Mouse (Mus musculus) intestine, postnatal 0 days (tissue): ENCODE data around the gene Ell. TPM values are rescaled to one million over a fixed set of nuclear protein-coding genes. Genes with fewer than 3 reads are reported as not detected.

Experiments used
- ATAC-seq: fragments of 200-750 bp; cut with Nextera tagmentation; 2 replicates; pipeline ENCODE4 v1.8.0; 2017; ENCODE audit warnings: mild to moderate bottlenecking, moderate TSS enrichment, moderate library complexity
- H3K27ac ChIP-seq: fragments of 300-500 bp; sonication (generic); 2 replicates; pipeline ENCODE4 v1.5.1; 2014; ENCODE audit warnings: mild to moderate bottlenecking, low read depth, low read length, moderate library complexity
- H3K27me3 ChIP-seq: fragments of 300-500 bp; sonication (generic); replicated peaks from 2 replicates; pipeline ENCODE4 v1.6.1; 2014; ENCODE audit warnings: low read length, mixed read lengths; ENCODE audit not compliant: control insufficient read depth, insufficient read depth
- H3K36me3 ChIP-seq: fragments of 300-500 bp; sonication (generic); 2 replicates; pipeline ENCODE4 v1.6.1; 2014; ENCODE audit warnings: mild to moderate bottlenecking, moderate library complexity; ENCODE audit not compliant: control insufficient read depth, insufficient read depth
- H3K4me1 ChIP-seq: fragments of 300-500 bp; sonication (generic); replicated peaks from 2 replicates; pipeline ENCODE4 v1.6.1; 2014; ENCODE audit warnings: antibody characterized with exemption, low read length, mixed read lengths; ENCODE audit not compliant: control insufficient read depth, insufficient read depth
- H3K4me2 ChIP-seq: fragments of 300-500 bp; sonication (generic); replicated peaks from 2 replicates; pipeline ENCODE4 v1.6.1; 2014; ENCODE audit warnings: low read depth, mild to moderate bottlenecking, moderate library complexity
- H3K4me3 ChIP-seq: fragments of 300-500 bp; sonication (generic); 2 replicates; pipeline ENCODE4 v1.5.1; 2014; ENCODE audit warnings: low read depth, low read length
- H3K9ac ChIP-seq: fragments of 300-500 bp; sonication (generic); 2 replicates; pipeline ENCODE4 v1.6.1; 2014; ENCODE audit warnings: mild to moderate bottlenecking, low read depth, low read length
- H3K9me3 ChIP-seq: fragments of 300-500 bp; sonication (generic); 2 replicates; pipeline ENCODE4 v1.6.1; 2016; ENCODE audit warnings: mixed run types; ENCODE audit not compliant: control insufficient read depth
- CTCF ChIP-seq: sonication (generic); IDR thresholded peaks from 2 replicates; pipeline ENCODE4 v1.5.1; 2016; ENCODE audit warnings: low read depth, mild to moderate bottlenecking, control low read depth, antibody characterized with exemption, moderate library complexity
- WGBS: fragments of 180-500 bp; shearing (Covaris S2); extraction: QIAGEN DNeasy Blood & Tissue Kit; methylation state at CpG from one replicate; pipeline ENCODE4 v1.1.7; 2014; 5-methylcytosine and 5-hydroxymethylcytosine counted together
- polyA plus RNA-seq: library from polyadenylated mRNA; unstranded; fragments of >200 nt; fragmentation: Nextera tagmentation; extraction: Ambion mirVana; gene quantifications from 2 replicates; pipeline ENCODE4 v1.2.1, GENCODE M21; 2015

Gene Ell
- polyA plus RNA-seq, 1 experiment from 2014 or later, result 13.0 TPM

DNA sequence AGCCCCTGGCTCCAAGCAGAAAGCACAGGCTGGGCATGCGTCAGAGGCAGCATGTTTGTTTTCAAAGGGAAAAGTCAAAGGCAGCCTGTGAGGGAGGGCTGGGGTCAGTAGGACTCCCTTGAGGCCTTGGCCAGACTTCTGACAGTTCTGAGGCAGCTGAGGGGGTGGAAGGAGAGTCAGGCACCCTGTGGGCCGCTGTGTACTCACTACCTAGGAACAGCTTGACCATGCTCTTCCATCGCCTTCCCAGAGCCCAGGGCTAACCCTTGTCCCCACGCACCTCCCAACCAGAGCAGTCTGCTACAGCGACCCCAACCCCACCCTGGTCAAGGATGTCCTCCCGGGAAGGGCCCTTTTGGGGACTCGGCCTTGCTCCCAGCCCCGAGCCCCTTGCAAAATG lies 53.9 kb downstream of the Ell start:
- no peak for ATAC-seq
- Histone ChIP-seq H3K4me3 (no peak overlapping the region), H3K9me3 (no peaks in the 10 kb centered on the region), H3K4me2 (peak overlapping the region; percentile 73; the same call in 1 of the 2 replicates), H3K27me3 (no peaks in the 10 kb centered on the region), H3K27ac (no peak overlapping the region), H3K4me1 (peaks cover 11% of the 10 kb centered on the region; the same call in 1 of the 2 replicates), H3K36me3 (peaks cover 45% of the 10 kb centered on the region; the same call in 1 of the 2 replicates), H3K9ac (no peak overlapping the region; the same call in 1 of the 2 replicates)
- 66% methylated on average over 8 of the region's 8 CpGs for WGBS
- TF ChIP-seq CTCF, result no peak

DNA sequence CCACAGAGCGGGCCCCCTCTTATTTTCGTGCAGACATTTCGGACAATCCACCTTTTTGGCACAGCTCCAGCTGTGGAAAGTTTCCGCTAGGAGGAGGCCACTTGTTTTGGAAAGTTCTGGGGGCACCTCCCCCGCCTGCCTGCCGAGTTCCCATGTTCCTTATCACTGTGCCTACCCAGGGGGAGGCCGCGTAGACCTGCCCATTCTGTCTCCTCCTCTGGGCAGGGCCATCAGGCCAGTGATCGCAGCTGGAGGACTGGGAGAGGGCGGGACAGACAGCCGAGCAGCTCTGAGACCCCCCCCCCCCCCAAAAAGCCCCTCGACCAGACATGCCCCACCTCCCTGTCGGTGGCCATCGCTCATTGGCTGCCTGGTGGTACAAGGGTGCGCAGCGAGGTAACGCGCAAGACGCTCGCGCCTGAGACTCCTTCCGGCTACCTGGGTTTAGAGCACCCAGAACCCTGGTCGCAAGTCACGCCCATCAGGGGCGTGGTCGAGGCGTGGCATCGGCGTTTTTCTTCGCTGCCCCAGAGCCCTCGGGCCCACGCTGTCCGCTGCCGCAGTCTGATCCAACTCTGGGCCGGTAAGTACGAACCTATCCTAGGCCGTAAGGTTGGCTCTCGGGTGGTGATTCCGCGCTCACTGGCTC lies 54.8 kb downstream of the Ell start, which contains the start of gene Isyna1:
Gene Isyna1 (plus strand): TSS at position 413 of the 649 bp plus-strand sequence.
- H3K4me2 ChIP-seq, result peak within 1 kb of the TSS; percentile 73
- peaks cover 44% of the 10 kb centered on the region; the same call in 1 of the 2 replicates for H3K36me3 ChIP-seq
- H3K27ac ChIP-seq, result no peak within 1 kb of the TSS
- peak within 1 kb of the TSS; percentile 40 for H3K9ac ChIP-seq
- H3K9me3 ChIP-seq, result no peaks in the 10 kb centered on the region
- peaks cover 11% of the 10 kb centered on the region; the same call in 1 of the 2 replicates for H3K4me1 ChIP-seq
- TF ChIP-seq CTCF, result peak; percentile 17; the same call in 1 of the 2 replicates
- H3K27me3 ChIP-seq, result no peaks in the 10 kb centered on the region
- under 1% methylated on average over 40 of the region's 40 CpGs for WGBS
- peak within 1 kb of the TSS; percentile 40 for H3K4me3 ChIP-seq
- ATAC-seq, result peak; percentile 75

DNA sequence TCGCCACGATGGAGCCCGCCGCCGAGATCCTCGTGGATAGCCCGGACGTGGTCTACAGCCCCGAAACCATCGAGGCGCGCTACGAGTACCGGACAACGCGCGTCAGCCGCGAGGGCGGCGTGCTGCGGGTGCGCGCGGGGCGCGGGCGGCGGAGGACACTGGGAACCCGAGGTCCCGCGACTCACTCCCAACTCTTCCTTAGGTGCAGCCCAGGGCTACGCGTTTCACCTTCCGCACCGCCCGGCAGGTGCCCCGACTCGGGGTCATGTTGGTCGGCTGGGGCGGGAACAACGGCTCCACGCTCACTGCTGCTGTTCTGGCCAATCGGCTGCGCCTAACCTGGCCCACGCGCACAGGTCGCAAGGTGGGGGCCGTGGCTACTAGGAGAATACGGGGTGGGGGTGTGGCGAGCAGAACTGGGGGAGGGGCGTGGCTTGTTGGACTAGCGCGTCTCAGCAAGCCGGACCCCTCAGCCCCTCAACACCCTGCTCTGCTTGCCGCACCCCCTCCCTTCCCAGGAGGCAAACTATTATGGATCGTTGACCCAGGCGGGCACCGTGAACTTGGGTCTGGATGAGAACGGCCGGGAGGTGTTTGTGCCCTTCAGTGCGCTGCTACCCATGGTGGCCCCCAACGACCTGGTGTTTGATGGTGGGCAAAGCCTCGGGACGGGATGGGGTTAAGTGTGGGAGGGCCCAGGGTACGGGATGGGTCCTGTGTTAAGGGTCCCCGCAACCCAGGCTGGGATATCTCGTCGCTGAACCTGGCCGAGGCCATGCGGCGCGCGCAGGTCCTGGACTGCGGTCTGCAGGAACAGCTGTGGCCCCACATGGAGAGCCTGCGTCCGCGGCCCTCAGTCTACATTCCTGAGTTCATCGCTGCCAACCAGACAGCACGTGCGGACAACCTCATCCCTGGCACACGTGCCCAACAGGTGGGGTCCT lies 55.6 kb downstream of the Ell start:
- peaks cover 11% of the 10 kb centered on the region; the same call in 1 of the 2 replicates for H3K4me1 ChIP-seq
- no peaks in the 10 kb centered on the region for H3K9me3 ChIP-seq
- TF ChIP-seq CTCF, result no peak
- peak overlapping the region; percentile 40; the same call in 1 of the 2 replicates for H3K9ac ChIP-seq
- H3K27me3 ChIP-seq, result no peaks in the 10 kb centered on the region
- H3K27ac ChIP-seq, result no peak overlapping the region
- ATAC-seq, result peak; percentile 25
- H3K36me3 ChIP-seq, result peaks cover 41% of the 10 kb centered on the region; the same call in 1 of the 2 replicates
- 12% methylated on average over 81 of the region's 82 CpGs for WGBS
- peak overlapping the region; percentile 40 for H3K4me3 ChIP-seq
- peak overlapping the region; percentile 73 for H3K4me2 ChIP-seq

DNA sequence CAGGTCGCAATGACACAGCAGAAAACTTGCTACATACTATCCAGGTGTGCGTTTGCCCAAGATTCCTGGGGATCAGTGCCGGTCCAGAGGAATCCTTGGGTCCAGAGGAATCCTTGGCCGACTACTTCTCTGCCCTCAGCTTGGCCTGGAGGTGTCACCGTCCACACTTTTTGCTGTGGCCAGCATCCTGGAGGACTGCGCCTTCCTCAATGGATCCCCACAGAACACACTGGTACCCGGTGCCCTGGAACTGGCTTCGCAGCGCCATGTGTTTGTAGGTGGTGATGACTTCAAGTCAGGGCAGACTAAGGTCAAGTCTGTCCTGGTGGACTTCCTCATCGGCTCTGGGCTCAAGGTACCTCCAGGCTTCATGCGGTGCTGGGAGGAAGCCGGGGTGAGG lies 56.6 kb downstream of the Ell start:
- WGBS, result 93% methylated on average over 12 of the region's 12 CpGs
- no peak overlapping the region for H3K4me2 ChIP-seq
- no peak for TF ChIP-seq CTCF
- no peaks in the 10 kb centered on the region for H3K27me3 ChIP-seq
- H3K36me3 ChIP-seq, result peaks cover 31% of the 10 kb centered on the region; the same call in 1 of the 2 replicates
- H3K27ac ChIP-seq, result no peak overlapping the region
- H3K9me3 ChIP-seq, result no peaks in the 10 kb centered on the region
- H3K9ac ChIP-seq, result no peak overlapping the region
- no peak for ATAC-seq
- peaks cover 11% of the 10 kb centered on the region; the same call in 1 of the 2 replicates for H3K4me1 ChIP-seq
- no peak overlapping the region for H3K4me3 ChIP-seq

DNA sequence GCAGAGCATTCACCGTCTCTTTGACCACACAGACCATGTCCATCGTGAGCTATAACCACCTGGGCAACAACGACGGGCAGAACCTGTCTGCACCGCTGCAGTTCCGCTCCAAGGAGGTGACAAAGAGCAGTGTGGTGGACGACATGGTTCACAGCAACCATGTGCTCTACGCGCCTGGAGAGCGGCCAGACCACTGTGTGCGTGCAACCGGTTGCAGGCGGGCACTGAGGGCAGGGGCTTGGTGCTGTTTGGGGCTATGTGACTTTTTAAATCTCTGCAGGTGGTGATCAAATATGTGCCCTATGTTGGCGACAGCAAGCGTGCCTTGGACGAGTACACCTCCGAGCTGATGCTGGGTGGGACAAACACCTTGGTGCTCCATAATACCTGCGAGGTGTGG lies 57.0 kb downstream of the Ell start:
- Histone ChIP-seq H3K4me3 (no peak overlapping the region), H3K27ac (no peak overlapping the region), H3K9me3 (no peaks in the 10 kb centered on the region), H3K4me2 (no peak overlapping the region), H3K27me3 (no peaks in the 10 kb centered on the region), H3K4me1 (peaks cover 11% of the 10 kb centered on the region; the same call in 1 of the 2 replicates), H3K36me3 (peaks cover 29% of the 10 kb centered on the region; the same call in 1 of the 2 replicates), H3K9ac (no peak overlapping the region)
- 93% methylated on average over 18 of the region's 18 CpGs for WGBS
- no peak for ATAC-seq
- TF ChIP-seq CTCF, result no peak
